10 mouse cellular contexts compared by ENCODE assay signal in the genomic region with DNA sequence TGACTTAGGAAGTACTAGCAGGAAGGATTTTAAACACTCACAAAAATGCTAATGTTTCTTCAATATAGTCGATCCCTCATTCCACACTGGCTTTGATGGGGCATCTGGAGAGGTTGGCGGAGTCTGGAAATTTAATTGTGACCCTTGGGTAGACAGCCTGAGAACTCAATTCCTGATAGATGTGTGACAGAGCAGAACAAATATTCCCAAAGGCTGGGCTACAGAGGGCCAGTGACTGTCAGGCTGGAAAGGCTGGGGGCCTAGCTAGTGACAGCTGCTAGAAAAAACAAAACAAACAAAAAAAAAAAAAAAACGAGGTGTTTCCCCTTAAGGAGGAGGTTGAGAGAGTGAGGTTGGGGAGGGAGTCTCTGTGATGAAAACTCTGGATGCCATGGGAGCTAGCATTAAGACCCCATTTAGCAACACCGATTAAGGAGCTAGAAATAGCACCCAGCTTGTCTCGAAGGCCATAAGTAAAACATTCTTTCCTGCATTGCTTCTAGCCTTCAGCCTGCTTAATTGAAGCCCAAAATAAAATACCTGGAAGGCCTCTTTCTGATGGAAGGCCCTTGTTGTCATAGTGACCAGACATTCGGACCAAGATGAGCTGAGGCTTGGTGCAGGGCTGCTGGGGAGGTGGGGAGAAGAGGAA.
DNase-seq lines count a peak whose midpoint lies in the region; ATAC-seq and TF ChIP-seq lines count a peak whose summit lies in the region.
"Had no signal": no experiment of that assay in that cellular context is flagged by ENCODE, and none has a peak within 500 bp of the region (broad histone marks: within the 10 kb centered on the region; RNA-seq: fewer than 3 reads in every experiment).

No protein-coding gene starts in this region.

- H3K9ac ChIP-seq in heart, embryonic 12.5 days: 0 out of 2 replicates have a peak overlapping the region, but pooled peaks have one; percentile 15
- no peak overlapping the region for H3K9ac ChIP-seq in forebrain, postnatal 0 days
- no peak overlapping the region for H3K9ac ChIP-seq in midbrain, embryonic 11.5 days (ENCODE audit: low read length)
- H3K9ac ChIP-seq: liver, embryonic 15.5 days had no signal

- no peak for TF ChIP-seq POLR2A in brain, embryonic 14.5 days (IDR thresholded peaks at IDR 0.05; ENCODE audit: borderline replicate concordance, extremely low read depth, insufficient read depth, insufficient read length, poor library complexity, severe bottlenecking)

- TF ChIP-seq CTCF in brain, embryonic 14.5 days (IDR thresholded peaks at IDR 0.05; ENCODE audit: borderline replicate concordance, extremely low read depth, insufficient read depth, insufficient read length): no peak
- TF ChIP-seq CTCF in forebrain, postnatal 0 days (IDR thresholded peaks at IDR 0.05; ENCODE audit: low read depth): no peak

- H3K9me3 ChIP-seq in heart, embryonic 12.5 days (replicated peaks): no peaks in the 10 kb centered on the region
- no peaks in the 10 kb centered on the region for H3K9me3 ChIP-seq in forebrain, postnatal 0 days (ENCODE audit: low read length)
- H3K9me3 ChIP-seq in midbrain, embryonic 11.5 days (ENCODE audit: control insufficient read depth, low read length): no peaks in the 10 kb centered on the region
- H3K9me3 ChIP-seq: liver, embryonic 15.5 days had no signal

- no peak for ATAC-seq in heart, embryonic 12.5 days (ENCODE audit: insufficient number of reproducible peaks, low FRiP score)
- peak; percentile 21; the same call in 1 of the 2 replicates for ATAC-seq in forebrain, postnatal 0 days
- peak; percentile 26; the same call in 1 of the 2 replicates for ATAC-seq in midbrain, embryonic 11.5 days (ENCODE audit: low FRiP score)

- peak overlapping the region; percentile 26; the same call in 1 of the 2 replicates for H3K4me2 ChIP-seq in heart, embryonic 12.5 days
- H3K4me2 ChIP-seq in forebrain, postnatal 0 days (ENCODE audit: low read depth): no peak overlapping the region
- H3K4me2 ChIP-seq in midbrain, embryonic 11.5 days: no peak overlapping the region
- H3K4me2 ChIP-seq: liver, embryonic 15.5 days had no signal

- 31% methylated on average over 6 of the region's 6 CpGs for WGBS in heart, embryonic 12.5 days
- 23% methylated on average over 6 of the region's 6 CpGs for WGBS in forebrain, postnatal 0 days
- 31% methylated on average over 6 of the region's 6 CpGs for WGBS in midbrain, embryonic 11.5 days

- peaks cover 75% of the 10 kb centered on the region for H3K4me1 ChIP-seq in heart, embryonic 12.5 days (replicated peaks)
- 0 out of 2 replicates have a peak, but pooled peaks cover 4% of the 10 kb centered on the region for H3K4me1 ChIP-seq in forebrain, postnatal 0 days (ENCODE audit: insufficient read depth)
- H3K4me1 ChIP-seq in midbrain, embryonic 11.5 days (ENCODE audit: control insufficient read depth, insufficient read depth, low read length): peaks cover 47% of the 10 kb centered on the region
- H3K4me1 ChIP-seq: liver, embryonic 15.5 days had no signal

- no peak for DNase-seq in heart, postnatal 10 days
- peak; percentile 71 for DNase-seq in brain, embryonic 14.5 days (ENCODE audit: low read depth)
- DNase-seq in forebrain, postnatal 0 days: no peak
- no peak for DNase-seq in midbrain, embryonic 11.5 days (ENCODE audit: low spot score, missing footprints)
- no peak for DNase-seq in spleen, postnatal 4 days (ENCODE audit: low spot score in 2 of 2)
- no peak for DNase-seq in liver
- no peak for DNase-seq in cerebellum, postnatal 25 days
- DNase-seq: thymus, adult 18-20 months had no signal

- intact Hi-C loops in heart, postnatal 10 days (cut with DNase I): no loop called here

- no peaks in the 10 kb centered on the region for H3K27me3 ChIP-seq in heart, embryonic 12.5 days (replicated peaks)
- no peaks in the 10 kb centered on the region for H3K27me3 ChIP-seq in forebrain, postnatal 0 days (ENCODE audit: insufficient read depth, low read length)
- no peaks in the 10 kb centered on the region for H3K27me3 ChIP-seq in midbrain, embryonic 11.5 days (ENCODE audit: control insufficient read depth, insufficient read depth, low read length)

- H3K36me3 ChIP-seq in heart, embryonic 12.5 days: no peaks in the 10 kb centered on the region
- H3K36me3 ChIP-seq in forebrain, postnatal 0 days (ENCODE audit: insufficient read depth): no peaks in the 10 kb centered on the region
- H3K36me3 ChIP-seq in midbrain, embryonic 11.5 days (ENCODE audit: control insufficient read depth, insufficient read depth, low read length): peaks cover 6% of the 10 kb centered on the region; the same call in 1 of the 2 replicates
- H3K36me3 ChIP-seq: liver, embryonic 15.5 days had no signal

- no peak overlapping the region for H3K4me3 ChIP-seq in heart, embryonic 12.5 days
- no peak overlapping the region for H3K4me3 ChIP-seq in forebrain, postnatal 0 days (ENCODE audit: low read depth, low read length)
- H3K4me3 ChIP-seq in midbrain, embryonic 11.5 days (ENCODE audit: low read depth, low read length): no peak overlapping the region
- H3K4me3 ChIP-seq: liver, embryonic 15.5 days had no signal

- peak overlapping the region; percentile 93 for H3K27ac ChIP-seq in heart, embryonic 12.5 days (ENCODE audit: poor library complexity, severe bottlenecking)
- no peak overlapping the region; the same call in 1 of the 2 replicates for H3K27ac ChIP-seq in forebrain, postnatal 0 days (ENCODE audit: low read depth, low read length)
- H3K27ac ChIP-seq in midbrain, embryonic 11.5 days (ENCODE audit: low read depth, low read length): peak overlapping the region; percentile 65
- H3K27ac ChIP-seq: liver, embryonic 15.5 days had no signal
